Mouse (Mus musculus): ENCODE measurements around the gene Cmtr2.

Cmtr2 gene

DNA sequence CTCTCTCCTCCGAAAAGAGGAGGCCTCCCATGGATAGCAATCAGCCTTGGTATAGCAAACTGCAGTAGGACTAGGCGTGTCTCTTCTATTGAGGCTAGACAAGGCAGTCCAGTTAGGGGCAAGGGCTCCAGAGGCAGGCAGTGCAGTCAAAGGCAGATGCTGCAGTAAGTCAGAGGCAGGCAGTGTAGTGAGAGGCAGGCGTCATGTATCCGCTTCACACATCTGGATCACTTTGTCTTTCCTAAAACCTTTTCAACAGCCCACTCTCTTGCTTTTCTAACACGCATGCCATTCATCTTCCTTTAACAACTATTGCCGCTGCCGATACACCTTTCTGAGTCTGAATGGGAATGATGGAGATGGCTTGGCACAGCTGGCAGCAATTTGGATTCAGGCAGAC is at the start of gene Cmtr2:
TSS of gene Cmtr2 (plus strand) at position 301 of the 400 bp plus-strand sequence.
- DNase-seq (ENCODE audit: low spot score), result no peak

- DNase-seq (ENCODE audit: low spot score), result no peak
Observed at GRCm38 (mm10) chr8:110166270-110166669, 49.2 kb upstream of the Cmtr2 start.

DNA sequence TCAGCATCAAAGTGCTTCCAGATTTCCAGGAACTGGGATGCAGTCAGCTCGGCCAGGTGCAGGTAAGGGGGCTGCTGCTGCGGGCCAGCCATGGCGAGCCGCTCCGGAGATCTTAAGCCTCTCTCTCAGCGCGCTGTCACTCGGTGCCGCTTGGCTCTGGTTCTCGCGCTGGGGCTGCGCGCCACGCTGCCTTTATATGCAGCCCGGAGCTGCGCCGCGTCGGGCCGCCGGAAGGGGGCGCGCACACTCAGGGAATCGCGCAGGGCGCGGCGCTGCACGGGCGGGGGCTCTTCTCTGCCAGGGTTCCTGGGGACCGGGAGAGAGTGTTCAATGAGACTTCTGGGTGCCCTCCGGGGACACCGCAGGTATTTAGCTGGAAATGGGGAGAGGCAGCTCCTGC is 47.4 kb upstream of the Cmtr2 start, which contains the start of gene Calb2:
TSS of gene Calb2 (minus strand) at position 165 of the 400 bp plus-strand sequence.
- DNase-seq (ENCODE audit: low spot score), result peak; percentile 44

- DNase-seq (ENCODE audit: low spot score), result no peak
Observed at GRCm38 (mm10) chr8:110172161-110172560, 43.3 kb upstream of the Cmtr2 start.

- DNase-seq (ENCODE audit: low spot score), result no peak
Observed at GRCm38 (mm10) chr8:110174826-110175225, 40.6 kb upstream of the Cmtr2 start.

DNA sequence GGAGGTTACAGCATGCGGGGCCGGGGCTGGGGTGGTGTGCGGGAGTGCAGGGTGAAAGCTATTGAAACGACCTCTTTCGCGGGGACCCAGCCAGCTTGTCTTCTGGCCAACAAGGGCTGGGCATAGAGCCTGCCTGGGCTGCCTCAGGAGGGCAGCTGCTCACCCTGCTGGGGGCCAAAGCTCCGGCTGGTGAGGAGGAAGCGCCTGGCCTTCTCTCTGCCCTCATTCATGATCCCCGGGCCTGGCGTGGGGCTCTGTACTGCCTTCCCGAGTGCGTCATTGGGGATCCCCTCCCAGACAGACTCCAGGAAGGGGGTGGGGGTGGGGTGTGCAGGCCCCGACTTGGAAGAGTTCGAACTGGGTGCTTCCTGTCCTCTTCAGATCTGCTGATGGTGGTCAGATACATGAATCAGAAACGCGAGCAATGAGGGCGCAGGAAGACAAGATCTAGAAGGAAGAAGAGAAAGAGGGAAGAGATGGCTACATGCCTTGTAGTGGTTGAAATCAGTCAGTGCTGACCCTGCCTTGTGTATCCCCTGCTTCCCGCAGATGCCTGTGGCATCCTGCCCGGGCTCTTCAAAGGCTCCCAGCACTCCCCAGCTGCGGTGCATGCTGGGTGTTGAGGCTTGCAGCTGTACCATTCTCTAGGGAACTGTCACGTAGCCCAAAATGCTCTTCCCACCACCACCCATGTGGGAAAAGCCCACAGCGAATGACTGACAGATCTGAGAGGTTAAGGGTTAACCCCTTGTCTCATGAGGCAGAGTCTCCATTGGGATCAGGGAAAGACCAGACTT is 37.9 kb upstream of the Cmtr2 start:
- no peak for DNase-seq (ENCODE audit: low spot score)

DNA sequence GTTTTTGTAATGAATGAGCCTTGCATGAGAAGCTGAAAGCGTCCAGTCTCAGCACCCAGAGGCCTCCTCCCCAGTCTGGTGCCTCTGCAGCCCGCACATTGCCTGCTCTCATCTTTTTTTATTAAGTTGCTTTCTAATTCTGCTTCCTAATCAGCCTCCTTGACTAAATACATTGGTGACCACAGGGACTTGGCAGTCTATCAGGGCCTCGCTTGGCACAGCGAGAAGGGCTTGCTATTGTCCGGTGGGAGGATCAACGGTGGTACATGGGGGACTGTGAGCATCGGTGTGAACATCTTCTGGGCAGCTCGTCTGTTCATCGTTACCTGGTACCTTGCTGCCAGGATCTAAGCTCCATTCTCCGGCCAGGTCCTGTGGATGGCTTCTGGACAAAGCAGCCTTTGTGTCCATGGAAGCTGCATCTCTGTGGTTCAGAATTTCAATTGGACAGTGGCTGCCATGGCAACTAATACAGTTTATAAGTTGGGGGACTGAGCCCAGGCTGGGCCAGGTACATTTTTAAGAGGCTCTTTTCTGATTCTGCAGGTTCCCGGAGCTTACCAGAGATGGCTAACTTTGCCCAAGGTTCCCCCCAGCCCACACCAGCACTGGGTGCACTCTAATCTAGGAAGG is 32.6 kb upstream of the Cmtr2 start:
- DNase-seq (ENCODE audit: low spot score), result no peak

DNA sequence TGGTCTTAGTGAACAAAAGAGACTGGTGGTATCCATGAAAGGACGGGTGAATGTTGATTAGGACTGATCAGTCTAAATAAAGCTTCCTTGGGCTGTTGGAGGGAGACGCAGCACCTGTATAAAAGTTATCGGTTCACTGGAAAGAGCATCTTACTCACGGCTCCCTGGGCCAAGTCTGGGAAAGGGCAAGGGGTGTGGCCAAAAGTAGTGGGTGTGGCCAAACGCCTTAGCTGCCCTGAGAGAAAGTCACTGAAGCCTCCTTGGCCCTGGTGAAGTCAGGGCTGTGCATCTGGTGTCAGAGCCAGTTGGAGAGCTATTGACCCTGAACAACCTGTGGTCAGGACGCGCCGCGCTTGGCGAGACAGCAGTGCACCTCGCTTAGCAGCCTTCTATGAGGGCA is 31.7 kb upstream of the Cmtr2 start:
- no peak for DNase-seq (ENCODE audit: low spot score)

DNA sequence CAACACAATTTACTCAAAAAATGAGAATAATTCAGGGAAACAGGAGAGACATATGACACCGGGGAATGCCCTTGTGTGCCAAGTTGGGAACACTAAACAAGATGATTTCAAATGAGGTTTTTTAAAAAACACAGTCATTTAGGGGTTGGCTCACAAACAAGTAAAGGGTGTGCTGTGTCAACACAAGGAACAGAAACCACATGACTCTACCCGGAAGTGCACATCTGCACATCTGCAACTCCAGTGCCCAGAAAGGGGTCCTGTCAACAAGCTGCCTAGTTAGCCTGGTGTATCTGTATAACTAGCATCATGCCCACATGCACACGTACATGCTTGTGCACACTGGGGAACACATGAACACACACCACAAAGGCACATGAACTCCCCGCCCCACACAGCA is 29.9 kb upstream of the Cmtr2 start:
- no peak for DNase-seq (ENCODE audit: low spot score)

- no peak for DNase-seq (ENCODE audit: low spot score)
Observed at GRCm38 (mm10) chr8:110188961-110189750, 26.3 kb upstream of the Cmtr2 start.

DNA sequence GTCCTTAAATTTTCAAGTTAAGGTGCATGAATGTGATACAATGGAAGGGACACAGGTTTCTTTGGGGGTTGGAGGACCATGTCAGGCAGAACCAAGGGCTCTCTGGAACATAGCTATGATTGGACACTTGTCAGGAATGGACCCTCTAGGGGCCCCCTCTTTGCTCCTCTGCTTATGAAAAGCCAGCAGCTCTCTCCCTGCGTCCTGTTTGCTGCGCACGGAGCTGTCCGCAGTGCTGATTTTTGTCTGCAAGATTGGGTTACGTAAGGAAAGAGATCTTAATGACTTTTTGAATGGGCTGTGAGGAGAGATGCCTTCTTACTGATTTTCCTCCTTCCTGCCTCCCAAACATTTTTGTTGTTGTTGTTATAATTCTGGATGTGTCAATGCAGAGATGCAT is 18.8 kb upstream of the Cmtr2 start:
- DNase-seq (ENCODE audit: low spot score), result peak; percentile 70

- DNase-seq (ENCODE audit: low spot score), result no peak
Observed at GRCm38 (mm10) chr8:110201806-110202205, 13.7 kb upstream of the Cmtr2 start.

DNA sequence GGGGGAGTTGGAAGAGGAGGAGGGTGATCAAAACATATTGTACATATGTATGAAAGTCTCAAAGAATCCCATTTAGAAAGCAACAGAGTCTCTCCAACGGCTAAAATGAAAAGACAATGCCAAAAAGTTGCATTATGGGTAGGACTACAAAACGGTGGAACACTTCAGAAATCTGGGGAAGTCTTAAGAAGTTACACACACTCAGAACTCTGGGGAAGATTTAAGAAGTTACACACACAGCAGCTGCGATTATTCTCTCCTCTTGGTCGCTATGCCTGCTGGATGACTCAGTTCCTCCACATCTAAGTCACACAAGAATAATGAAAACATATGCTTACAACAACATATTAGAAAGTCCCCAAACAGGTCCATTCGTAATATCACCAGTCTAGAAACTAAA is 788 bp downstream of the Cmtr2 start:
- no peak for DNase-seq (ENCODE audit: low spot score)

- DNase-seq (ENCODE audit: low spot score), result no peak
Observed at GRCm38 (mm10) chr8:110217198-110217597, 1.7 kb downstream of the Cmtr2 start.

GRCm38 (mm10) chr8:110217681-110218131 is 2.2 kb downstream of the Cmtr2 start:
- DNase-seq (ENCODE audit: low spot score), result peak; percentile 100

DNA sequence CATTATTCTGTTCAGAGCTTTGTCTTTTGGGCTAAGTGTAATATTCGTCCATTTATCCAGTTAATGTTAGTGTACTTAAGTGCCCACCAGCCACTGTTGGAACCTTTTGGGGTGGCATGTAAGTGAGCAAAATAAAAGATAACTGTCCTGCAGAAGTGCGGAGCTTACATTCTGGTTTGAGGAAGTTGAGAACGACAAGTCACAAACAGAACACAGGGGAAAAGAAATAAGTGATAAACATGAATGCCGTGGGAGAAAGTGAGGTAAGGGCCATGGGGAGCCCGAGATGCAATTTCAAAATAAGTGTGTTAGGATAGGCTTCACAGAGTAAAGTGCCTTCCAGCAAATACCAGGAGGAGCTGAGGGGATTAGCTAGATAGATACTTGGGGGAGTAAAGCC is 3.0 kb downstream of the Cmtr2 start:
- DNase-seq (ENCODE audit: low spot score), result no peak

DNA sequence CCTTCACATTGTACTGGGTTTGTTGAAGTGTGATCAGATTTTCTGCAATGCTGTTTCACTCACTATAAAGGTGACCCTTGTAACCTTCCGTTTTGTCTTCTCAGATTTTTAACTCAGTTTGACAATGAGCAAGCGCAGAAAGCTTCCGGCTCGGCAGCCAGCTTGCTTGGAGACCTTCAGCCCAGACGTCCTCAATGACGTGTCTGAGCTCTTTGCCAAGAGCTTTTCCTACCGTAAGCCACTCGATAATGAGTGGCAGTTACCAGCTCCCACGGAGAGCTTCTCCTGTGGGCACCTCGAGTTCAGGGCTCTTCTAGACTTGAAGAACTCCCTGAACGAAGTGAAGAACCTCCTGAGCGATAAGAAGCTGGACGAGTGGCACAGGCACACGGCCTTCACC is 5.5 kb downstream of the Cmtr2 start:
- no peak for DNase-seq (ENCODE audit: low spot score)

DNA sequence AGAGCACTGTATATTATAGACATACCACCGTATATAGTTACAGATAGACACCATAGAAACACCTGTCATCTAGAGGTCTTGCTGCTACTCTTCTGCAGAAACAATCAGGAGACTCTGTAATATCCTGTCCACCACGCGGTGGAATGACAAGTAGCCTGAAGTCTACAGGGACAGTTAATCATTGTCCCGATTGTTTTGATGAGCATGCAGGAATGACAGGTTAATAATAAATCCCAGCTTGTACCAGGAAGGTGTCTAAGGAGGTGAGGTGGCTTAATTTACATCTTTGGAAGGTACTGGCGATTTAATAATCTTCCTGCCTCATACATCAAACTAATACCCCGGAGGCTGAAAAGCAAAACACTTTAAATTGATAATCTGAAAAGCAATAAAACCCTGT is 15.3 kb downstream of the Cmtr2 start:
- DNase-seq (ENCODE audit: low spot score), result no peak

DNA sequence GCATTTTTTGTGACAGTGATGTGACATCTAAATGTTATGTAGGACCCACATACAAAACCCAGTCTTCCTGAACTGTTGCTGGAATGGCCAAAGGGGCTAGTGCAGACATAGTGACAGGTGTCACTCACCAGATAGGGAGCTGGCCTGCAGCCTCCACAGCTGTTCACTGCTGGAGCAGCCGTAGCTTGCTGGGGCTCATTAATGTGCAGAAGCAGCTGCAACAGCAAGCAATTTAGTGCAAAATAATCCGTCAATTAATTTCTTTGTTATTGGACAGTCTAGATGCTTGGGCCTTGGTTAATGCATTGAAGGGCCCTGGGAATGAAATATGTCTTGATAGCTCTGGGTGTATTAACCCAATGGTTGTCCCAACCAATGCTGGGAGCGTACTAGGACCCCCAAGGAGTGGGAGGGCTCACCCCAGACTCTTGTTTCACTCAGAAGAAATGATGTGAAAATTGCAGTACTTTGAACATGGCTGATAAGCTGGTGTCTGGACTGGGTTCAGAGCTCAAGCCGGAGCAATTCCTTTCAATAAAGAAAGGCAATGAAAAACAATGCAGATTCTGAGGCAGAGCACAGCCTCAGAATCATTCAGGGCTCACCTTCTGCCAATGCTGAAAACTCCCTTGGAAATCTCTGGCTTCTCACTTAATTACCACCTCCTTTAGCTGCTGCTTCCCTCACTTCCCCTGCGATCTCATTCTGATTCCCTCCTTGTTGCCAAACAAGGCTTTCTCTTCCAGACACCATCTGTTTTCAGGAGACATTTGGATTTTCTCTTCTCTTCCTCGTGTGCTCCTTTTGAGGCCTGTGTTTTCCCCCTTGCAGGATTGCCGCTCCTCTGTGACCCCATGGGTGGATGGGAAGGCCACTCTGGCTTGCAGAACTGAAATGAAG is 27.1 kb downstream of the Cmtr2 start:
- no peak for DNase-seq (ENCODE audit: low spot score)

DNA sequence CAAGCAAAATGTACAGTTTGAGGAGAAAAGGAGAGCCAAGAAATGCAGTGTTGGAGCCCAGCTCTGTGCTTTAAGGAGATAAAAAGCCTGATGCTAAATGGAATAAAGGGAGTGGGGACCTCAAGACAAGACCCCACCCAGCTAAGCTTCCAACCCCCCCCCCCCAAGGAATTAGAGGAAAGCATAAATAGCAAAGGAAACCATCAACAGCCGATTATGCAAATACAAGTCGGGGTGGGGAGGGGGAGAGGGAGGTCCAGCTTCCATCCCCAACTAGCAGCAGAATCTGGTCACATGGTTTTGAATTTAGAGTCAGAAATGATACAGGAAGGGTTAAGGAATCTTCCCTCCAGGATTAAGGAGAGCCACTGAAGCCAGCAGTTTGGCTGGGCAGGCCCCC is 29.1 kb downstream of the Cmtr2 start:
- DNase-seq (ENCODE audit: low spot score), result no peak

DNA sequence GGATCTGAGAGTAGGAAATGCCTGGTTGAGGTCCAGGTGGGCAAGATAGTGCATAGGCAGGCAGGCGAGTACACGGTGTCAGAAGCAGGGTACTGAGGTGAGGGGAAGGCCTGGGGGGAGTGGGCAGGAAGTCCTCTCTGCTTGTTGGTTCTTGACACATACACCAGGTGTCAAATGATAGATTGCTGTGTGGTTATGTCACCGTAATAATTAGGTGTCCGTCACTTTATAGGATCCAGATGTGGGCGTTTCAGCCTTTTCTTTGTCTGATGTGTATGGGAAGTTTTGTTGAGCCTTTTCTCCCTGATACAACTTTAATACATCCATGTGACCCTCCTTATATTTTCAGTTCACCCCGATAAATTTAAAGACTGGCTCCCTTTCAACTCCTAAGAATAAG is 31.8 kb downstream of the Cmtr2 start:
- no peak for DNase-seq (ENCODE audit: low spot score)

GRCm38 (mm10) chr8:110253986-110254385 is 38.5 kb downstream of the Cmtr2 start:
- no peak for DNase-seq (ENCODE audit: low spot score)
